Mouse (Mus musculus): Measurements from ENCODE around the gene Vezf1.

The Vezf1 gene

GRCm38 (mm10) chr11:88129935-88130334 lies 61.9 kb downstream of the Vezf1 start:
- no peaks in the 10 kb centered on the region for H3K36me3 ChIP-seq (ENCODE audit: insufficient read depth, low read length)
- TF ChIP-seq POU5F1 (IDR thresholded peaks at IDR 0.05; ENCODE audit: borderline replicate concordance, low read length): no peak
- no peak for TF ChIP-seq NANOG (IDR thresholded peaks at IDR 0.05; ENCODE audit: borderline replicate concordance, low read length)
- TF ChIP-seq CTCF (conservative IDR thresholded peaks at IDR 0.05; ENCODE audit: low read length): no peak
- no peaks in the 10 kb centered on the region for H3K9me3 ChIP-seq (ENCODE audit: low read length)
- no peaks in the 10 kb centered on the region for H3K27me3 ChIP-seq (ENCODE audit: insufficient read depth, low read length)
- peaks cover 79% of the 10 kb centered on the region for H3K4me1 ChIP-seq (replicated peaks; ENCODE audit: low read depth, low read length)
- no peak overlapping the region for H3K4me3 ChIP-seq (replicated peaks; ENCODE audit: low read length)

GRCm38 (mm10) chr11:88131847-88132246 lies 63.8 kb downstream of the Vezf1 start:
- H3K4me1 ChIP-seq (replicated peaks; ENCODE audit: low read depth, low read length): peaks cover 75% of the 10 kb centered on the region
- TF ChIP-seq CTCF (conservative IDR thresholded peaks at IDR 0.05; ENCODE audit: low read length) (no peak), POU5F1 (IDR thresholded peaks at IDR 0.05; ENCODE audit: borderline replicate concordance, low read length) (no peak), NANOG (IDR thresholded peaks at IDR 0.05; ENCODE audit: borderline replicate concordance, low read length) (no peak)
- no peaks in the 10 kb centered on the region for H3K27me3 ChIP-seq (ENCODE audit: insufficient read depth, low read length)
- no peaks in the 10 kb centered on the region for H3K36me3 ChIP-seq (ENCODE audit: insufficient read depth, low read length)
- H3K4me3 ChIP-seq (replicated peaks; ENCODE audit: low read length): peak overlapping the region; percentile 51
- no peaks in the 10 kb centered on the region for H3K9me3 ChIP-seq (ENCODE audit: low read length)

Measured in E14TG2a.4 (cell line).